Mouse (Mus musculus) 3134 (cell line): ENCODE results near the gene 6030468B19Rik.
"Not testable (repeated sequence)": the region's sequence is repeated elsewhere in the genome, so short reads cannot be mapped to it uniquely, and the experiment has no call there.

Experiments used
- DNase-seq: peaks from one replicate; pipeline ENCODE4 v3.0.0-alpha.2; 2011; ENCODE audit warnings: low spot score; ENCODE audit not compliant: insufficient read length; ENCODE audit errors: extremely low read depth

6030468B19Rik gene

GRCm38 (mm10) chr11:117778031-117778430 is 19.4 kb upstream of the 6030468B19Rik start:
- no peak for DNase-seq

GRCm38 (mm10) chr11:117778851-117779433 is 18.5 kb upstream of the 6030468B19Rik start:
- DNase-seq: peak; percentile 58

GRCm38 (mm10) chr11:117779434-117780198 is 17.8 kb upstream of the 6030468B19Rik start:
- peak; percentile 81 for DNase-seq

- no peak for DNase-seq
Observed at GRCm38 (mm10) chr11:117780199-117780515, 17.3 kb upstream of the 6030468B19Rik start.

- DNase-seq: peak; percentile 91
Observed at GRCm38 (mm10) chr11:117780582-117781111, 16.8 kb upstream of the 6030468B19Rik start.

DNA sequence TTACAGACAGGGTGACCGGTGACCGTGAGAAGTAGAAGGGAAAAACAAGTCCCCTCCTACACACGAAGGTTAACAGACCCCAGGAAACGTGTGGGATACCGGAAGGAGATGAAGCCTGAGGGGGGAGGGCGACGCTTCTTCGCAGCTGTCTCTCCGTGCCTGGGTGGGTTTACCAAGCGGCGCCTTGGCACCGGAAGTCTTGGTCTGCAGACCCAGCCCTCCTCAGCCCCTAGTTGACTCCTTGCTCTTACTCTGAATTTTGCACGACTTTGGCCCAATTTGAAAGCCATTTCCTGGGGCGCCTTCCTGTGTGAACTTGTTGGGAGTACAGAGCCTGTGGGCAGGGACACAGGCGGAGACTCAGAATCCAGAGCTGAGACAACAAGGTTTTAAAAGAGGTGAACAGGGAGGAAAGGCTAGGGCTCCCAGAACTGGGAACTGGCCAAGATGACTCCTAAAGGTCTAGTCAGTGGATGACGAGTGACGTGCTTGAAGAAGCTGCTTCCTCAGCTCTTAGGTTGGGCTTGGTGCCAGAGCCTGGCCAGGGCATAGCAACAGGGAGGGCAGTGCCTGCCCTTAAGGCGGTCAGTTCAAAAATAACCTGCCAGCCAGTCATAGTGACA is 16.1 kb upstream of the 6030468B19Rik start:
- DNase-seq: peak; percentile 65

GRCm38 (mm10) chr11:117781993-117782704 is 15.3 kb upstream of the 6030468B19Rik start, which contains the start of the genes Tmc8 and Tmc6:
Tmc8 (plus strand) TSS chr11:117782076.
Tmc6 (minus strand) TSS chr11:117782198.
- no peak for DNase-seq

DNA sequence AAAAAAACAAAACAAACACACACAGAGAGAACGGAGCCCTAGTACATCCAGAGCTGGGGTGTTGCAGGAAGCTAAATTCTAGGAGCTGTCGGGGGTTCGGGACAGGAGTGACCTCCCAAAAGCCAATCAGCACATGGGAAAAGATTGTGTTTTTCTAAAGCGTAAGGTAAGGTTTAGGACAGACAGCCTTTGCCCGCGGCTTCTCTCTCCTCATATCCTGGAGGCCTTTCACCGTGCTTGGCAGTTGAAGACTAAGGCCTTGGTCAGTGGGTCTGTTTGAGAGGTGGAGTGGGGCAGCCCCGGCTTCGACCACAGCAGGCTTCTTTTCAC is 14.8 kb upstream of the 6030468B19Rik start:
- DNase-seq: no peak

DNA sequence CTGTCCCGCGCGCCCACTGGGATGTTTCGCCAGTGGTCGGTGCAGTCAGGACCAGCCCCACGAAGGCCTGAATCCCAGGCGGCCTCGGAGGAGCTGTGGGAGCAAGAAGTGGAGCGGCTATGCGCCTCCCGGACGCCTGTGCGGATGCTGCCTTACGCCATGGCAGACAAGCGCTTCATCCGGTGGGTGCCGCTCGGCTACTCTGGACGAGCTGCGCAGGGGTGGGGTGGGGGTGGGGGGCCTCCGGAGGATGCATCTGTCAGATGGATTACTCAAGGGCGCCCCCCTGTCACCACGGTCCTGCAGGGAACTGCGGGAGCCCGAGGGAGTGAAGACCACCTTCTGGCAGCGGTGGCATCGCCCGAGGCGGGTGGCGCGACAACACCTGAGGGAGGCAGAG is 14.4 kb upstream of the 6030468B19Rik start:
- no peak for DNase-seq

DNA sequence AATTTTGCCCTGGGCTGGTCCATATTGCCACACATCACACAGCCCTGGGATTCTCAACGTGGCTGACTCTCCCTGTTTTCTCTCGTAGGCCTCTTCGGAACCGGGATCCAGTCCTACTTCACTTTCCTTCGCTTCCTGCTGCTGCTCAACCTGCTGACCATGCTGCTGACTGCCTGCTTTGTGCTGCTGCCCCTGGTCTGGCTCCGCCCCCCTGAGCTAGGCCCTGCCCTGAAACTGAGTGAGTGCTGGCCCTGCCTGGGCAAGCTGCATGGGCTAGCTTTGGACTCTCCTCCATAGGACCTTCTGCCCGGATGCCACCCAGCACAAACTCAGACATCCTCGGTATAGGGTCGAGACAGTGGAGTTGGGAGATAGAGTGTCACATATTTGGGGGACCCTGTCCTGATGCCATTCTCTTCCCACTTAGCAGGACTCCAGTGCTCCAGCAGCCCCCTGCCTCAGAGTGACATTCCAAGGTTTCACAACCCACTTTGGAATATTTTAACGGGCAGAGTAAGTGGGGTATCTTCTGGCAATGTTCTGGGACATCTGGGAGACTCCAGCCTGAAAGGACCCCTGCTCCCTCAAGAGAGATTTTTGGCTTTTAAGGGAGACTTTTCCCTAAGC is 13.7 kb upstream of the 6030468B19Rik start:
- no peak for DNase-seq

DNA sequence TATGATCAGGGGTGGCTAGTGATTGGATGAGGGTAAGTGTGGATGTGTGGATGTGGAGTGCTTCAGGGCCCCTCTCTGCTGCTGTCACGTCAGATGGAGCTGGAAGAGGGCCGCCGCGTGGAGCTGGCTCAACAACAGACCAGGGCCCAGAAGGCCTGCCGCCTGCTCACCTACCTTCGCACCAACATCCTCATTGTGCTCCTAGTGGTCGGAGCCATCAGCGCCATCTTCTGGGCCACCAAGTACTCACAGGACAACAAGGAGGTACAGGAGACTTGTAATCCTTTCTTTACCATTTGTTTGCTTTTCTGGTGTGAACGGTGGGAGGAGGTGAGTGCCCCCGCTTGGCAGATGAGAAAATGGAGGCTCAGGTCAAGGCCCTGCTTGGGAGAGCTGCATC is 11.2 kb upstream of the 6030468B19Rik start:
- DNase-seq: peak; percentile 62

DNA sequence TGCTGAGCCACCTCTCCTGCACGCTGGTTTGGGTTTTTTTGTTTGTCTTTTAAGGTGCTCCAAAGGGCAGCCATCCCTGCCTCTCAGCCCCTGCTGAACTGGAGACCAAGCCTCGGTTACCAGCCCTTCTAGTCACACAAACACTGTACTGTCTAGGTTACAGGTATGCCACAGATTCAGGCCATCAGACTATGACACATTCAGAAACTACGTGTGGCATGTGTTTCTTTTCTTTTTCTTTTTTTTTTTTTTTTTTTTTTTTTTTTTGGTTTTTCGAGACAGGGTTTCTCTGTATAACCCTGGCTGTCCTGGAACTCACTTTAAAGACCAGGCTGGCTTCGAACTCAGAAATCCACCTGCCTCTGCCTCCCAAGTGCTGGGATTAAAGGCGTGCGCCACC is 9.0 kb upstream of the 6030468B19Rik start:
- DNase-seq: not testable (repeated sequence)

- DNase-seq: no peak
Observed at GRCm38 (mm10) chr11:117790286-117790685, 7.2 kb upstream of the 6030468B19Rik start.

- peak; percentile 65 for DNase-seq
Observed at GRCm38 (mm10) chr11:117790703-117791440, 6.6 kb upstream of the 6030468B19Rik start.

DNA sequence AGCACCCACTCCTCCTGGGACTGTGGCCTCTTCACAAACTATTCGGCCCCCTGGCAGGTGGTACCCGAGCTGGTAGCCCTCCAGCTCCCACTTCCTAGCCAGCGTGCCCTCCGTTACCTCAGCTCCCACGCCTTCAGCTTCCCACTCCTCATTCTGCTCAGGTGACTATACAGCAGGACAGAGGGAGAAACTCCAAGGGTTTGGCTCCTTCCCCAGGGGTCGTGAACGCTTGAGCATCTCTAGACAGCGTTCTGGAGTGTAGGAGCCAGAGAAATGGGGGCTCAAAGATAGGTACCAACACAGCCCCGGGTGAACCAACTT is 6.1 kb upstream of the 6030468B19Rik start:
- no peak for DNase-seq

- peak; percentile 80 for DNase-seq
Observed at GRCm38 (mm10) chr11:117792281-117792888, 5.1 kb upstream of the 6030468B19Rik start.

GRCm38 (mm10) chr11:117794035-117794551 is 3.4 kb upstream of the 6030468B19Rik start:
- no peak for DNase-seq

- no peak for DNase-seq
Observed at GRCm38 (mm10) chr11:117796954-117797353, 506 bp upstream of the 6030468B19Rik start.

GRCm38 (mm10) chr11:117798160-117798541 is 691 bp downstream of the 6030468B19Rik start:
- DNase-seq: no peak
